Mouse (Mus musculus) adrenal gland, postnatal 25 days (tissue): Measurements from ENCODE around the gene Ank3. TPM values are rescaled to one million over a fixed set of nuclear protein-coding genes. Genes with fewer than 3 reads are reported as not detected.

Source experiments
- DNase-seq: peaks from one replicate; pipeline ENCODE4 v3.0.0; 2021; ENCODE audit warnings: mixed read lengths
- total RNA-seq: library from RNA; stranded (reverse); gene quantifications from 2 replicates; pipeline ENCODE4 v1.2.3, GENCODE M21; 2021

Ank3 gene
- total RNA-seq, 1 experiment from 2014 or later, result 18.2 TPM

GRCm38 (mm10) chr10:70067169-70068115 lies 668.9 kb downstream of the Ank3 start:
- DNase-seq, result no peak

GRCm38 (mm10) chr10:70069321-70069720 lies 670.7 kb downstream of the Ank3 start:
- DNase-seq, result no peak

- no peak for DNase-seq
Measured at GRCm38 (mm10) chr10:70071334-70071733, 672.8 kb downstream of the Ank3 start.

Other genes starting within 250 kb of the Ank3 start
- 9.5 and 10.6 TPM in 2 replicates for gene Rhobtb1, start 247.3 kb upstream of the Ank3 start, total RNA-seq
- gene A930033H14Rik, start 185.7 kb upstream of the Ank3 start, total RNA-seq, result 3.2 and 5.5 TPM in 2 replicates
- gene Cdk1, start 45.8 kb upstream of the Ank3 start, total RNA-seq, result 17.1 and 25.6 TPM in 2 replicates